Mouse (Mus musculus): ENCODE measurements around the gene Nup188. TPM values are rescaled to one million over a fixed set of nuclear protein-coding genes. Genes with fewer than 3 reads are reported as not detected.

Gene Nup188
- polyA plus RNA-seq, 1 experiment from 2014 or later, result 43.1 TPM

DNA sequence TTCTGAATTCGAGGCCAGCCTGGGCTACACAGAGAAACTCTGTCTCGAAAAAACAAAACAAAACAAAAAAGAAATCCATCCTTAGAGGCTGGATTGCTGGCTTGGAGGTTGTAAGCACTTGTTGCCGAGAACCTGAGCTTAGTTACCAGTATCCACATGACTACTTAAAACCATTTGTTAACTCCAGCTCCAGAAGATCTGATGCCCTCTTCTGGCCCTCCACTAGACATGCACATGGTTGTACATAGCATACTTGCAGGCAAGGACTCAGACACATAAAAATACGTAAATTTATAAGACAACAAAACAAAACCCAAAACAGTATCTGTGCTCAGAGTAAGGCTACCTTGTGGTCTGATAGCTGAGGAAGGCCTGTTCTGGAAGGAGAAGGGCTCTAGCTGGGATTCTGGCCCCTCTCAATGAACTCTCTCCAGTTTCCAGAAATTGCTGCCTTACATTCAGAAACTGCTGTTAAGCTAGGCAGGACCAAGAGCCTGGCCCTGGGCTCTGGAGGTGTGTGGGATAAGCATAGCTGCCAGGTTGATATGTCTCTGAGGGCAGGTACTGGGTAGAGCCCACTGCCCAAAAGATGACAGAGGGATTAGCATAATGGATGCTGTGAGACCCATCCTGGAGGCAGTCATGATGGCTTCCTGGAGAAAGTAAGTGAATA, 25.0 kb upstream of the Nup188 start:
- Histone ChIP-seq H3K36me3 (ENCODE audit: control insufficient read depth, insufficient read depth, low read length) (peaks cover 71% of the 10 kb centered on the region), H3K9ac (replicated peaks; ENCODE audit: low read depth, low read length) (no peak overlapping the region), H3K4me3 (ENCODE audit: low read depth, low read length) (no peak overlapping the region), H3K4me1 (ENCODE audit: control insufficient read depth, insufficient read depth, low read length) (peaks cover 21% of the 10 kb centered on the region), H3K27me3 (ENCODE audit: control insufficient read depth, insufficient read depth, low read length) (no peaks in the 10 kb centered on the region), H3K4me2 (replicated peaks; ENCODE audit: low read depth, low read length) (no peak overlapping the region), H3K9me3 (ENCODE audit: control insufficient read depth, low read depth, low read length) (no peaks in the 10 kb centered on the region), H3K27ac (ENCODE audit: low read length) (no peak overlapping the region)
- 87% methylated on average over 4 of the region's 4 CpGs for WGBS
- no peak for ATAC-seq (ENCODE audit: insufficient number of reproducible peaks, insufficient read depth, low FRiP score, low read depth)

DNA sequence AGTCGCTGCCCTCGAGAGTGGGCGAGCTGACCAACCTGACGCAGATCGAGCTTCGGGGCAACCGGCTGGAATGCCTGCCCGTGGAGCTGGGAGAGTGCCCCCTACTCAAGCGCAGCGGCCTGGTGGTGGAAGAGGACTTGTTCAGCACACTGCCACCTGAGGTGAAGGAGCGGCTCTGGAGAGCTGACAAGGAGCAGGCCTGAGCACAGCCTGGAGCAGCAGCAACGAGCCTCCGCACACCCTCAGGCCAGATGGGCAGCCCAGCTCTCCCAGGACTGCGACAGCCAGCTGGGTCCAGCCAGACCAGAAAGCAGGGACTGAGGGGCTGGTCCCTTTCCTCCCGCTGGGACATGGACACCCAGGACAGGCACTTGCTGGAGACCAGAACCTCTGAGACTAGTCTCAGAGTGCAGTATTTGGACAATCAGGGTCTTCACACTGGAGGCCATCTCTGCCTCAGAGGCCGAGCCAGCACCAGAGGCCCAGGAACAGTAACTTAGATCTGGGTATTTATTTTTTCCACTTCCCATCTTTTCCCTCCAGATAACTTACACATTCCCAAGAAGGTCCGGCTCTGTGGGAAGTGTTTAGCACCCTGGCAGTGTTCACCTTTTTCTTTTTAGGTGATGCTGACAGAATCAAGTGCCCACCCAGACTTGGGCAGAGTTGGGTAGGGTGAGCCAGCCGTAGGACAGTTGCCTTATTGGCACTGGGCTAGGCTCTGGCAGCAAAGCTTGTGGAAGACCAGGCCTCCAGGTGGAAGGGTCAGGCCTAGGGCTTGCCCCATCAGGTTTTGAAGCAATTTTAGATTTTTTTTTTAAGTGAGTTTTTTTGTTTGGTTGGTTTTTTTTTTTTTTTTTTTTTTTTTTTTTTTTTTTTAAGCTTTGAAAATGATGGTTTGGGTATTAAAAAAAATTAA, 24.0 kb upstream of the Nup188 start:
- Histone ChIP-seq H3K36me3 (ENCODE audit: control insufficient read depth, insufficient read depth, low read length) (peaks cover 62% of the 10 kb centered on the region), H3K9ac (replicated peaks; ENCODE audit: low read depth, low read length) (no peak overlapping the region), H3K27ac (ENCODE audit: low read length) (no peak overlapping the region), H3K9me3 (ENCODE audit: control insufficient read depth, low read depth, low read length) (no peaks in the 10 kb centered on the region), H3K27me3 (ENCODE audit: control insufficient read depth, insufficient read depth, low read length) (no peaks in the 10 kb centered on the region), H3K4me3 (ENCODE audit: low read depth, low read length) (no peak overlapping the region), H3K4me2 (replicated peaks; ENCODE audit: low read depth, low read length) (no peak overlapping the region), H3K4me1 (ENCODE audit: control insufficient read depth, insufficient read depth, low read length) (peaks cover 30% of the 10 kb centered on the region)
- no peak for ATAC-seq (ENCODE audit: insufficient number of reproducible peaks, insufficient read depth, low FRiP score, low read depth)
- 90% methylated on average over 18 of the region's 18 CpGs for WGBS

DNA sequence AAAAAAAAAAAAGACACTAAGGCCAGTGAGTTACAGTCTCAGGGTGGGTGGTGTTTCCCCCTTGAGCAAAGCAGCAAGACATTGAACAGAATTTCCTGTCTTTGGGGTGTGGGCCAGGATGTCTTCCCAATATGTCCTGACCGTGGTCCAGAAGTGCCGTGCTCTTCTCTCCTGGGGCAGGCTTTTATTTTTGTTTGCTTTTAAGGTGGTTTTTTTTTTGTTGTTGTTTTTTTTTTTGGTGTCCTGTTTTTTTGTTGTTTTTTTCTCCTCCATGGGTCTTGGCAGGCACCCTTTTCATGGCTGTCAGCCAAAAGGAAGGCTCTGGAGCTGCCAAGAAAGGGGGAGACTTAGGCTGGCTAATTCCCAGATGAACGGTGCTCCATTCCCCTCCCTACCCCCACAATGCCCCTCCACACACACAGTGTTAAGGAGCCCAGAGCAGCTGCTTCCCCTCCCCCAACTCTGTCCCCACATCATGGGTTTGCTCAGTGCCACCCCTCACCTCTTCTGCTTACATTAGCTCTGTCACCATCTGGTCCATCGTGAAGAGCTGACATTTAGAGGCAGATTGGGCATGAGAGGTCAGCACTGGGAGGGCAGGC, 23.3 kb upstream of the Nup188 start:
- Histone ChIP-seq H3K9ac (replicated peaks; ENCODE audit: low read depth, low read length) (no peak overlapping the region), H3K4me3 (ENCODE audit: low read depth, low read length) (no peak overlapping the region), H3K27me3 (ENCODE audit: control insufficient read depth, insufficient read depth, low read length) (no peaks in the 10 kb centered on the region), H3K27ac (ENCODE audit: low read length) (no peak overlapping the region), H3K4me2 (replicated peaks; ENCODE audit: low read depth, low read length) (no peak overlapping the region), H3K4me1 (ENCODE audit: control insufficient read depth, insufficient read depth, low read length) (peaks cover 31% of the 10 kb centered on the region), H3K9me3 (ENCODE audit: control insufficient read depth, low read depth, low read length) (no peaks in the 10 kb centered on the region), H3K36me3 (ENCODE audit: control insufficient read depth, insufficient read depth, low read length) (peaks cover 55% of the 10 kb centered on the region)
- ATAC-seq (ENCODE audit: insufficient number of reproducible peaks, insufficient read depth, low FRiP score, low read depth), result no peak
- WGBS, result 62% methylated on average over 4 of the region's 4 CpGs

DNA sequence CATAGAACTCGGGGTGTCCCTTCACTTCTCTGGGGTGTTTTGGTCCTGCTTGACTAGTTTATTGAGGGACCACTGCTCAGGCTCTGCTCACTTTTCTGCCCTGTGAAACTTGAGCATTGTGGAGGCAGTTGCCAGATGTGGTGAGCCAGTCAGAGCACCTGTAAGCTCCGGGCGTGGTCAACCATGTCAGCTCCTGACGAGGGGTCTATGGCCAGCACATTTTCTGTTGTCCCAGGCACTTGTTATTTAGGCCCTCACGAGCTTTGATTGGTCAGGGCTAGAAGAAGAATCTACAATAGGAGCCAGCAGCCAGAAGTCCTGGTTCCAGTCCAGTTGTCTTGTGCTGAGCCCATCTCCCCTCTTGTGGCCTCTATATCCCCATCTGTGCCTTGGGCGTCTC, 22.4 kb upstream of the Nup188 start:
- Histone ChIP-seq H3K4me3 (ENCODE audit: low read depth, low read length) (no peak overlapping the region), H3K4me1 (ENCODE audit: control insufficient read depth, insufficient read depth, low read length) (peaks cover 31% of the 10 kb centered on the region), H3K9me3 (ENCODE audit: control insufficient read depth, low read depth, low read length) (no peaks in the 10 kb centered on the region), H3K27me3 (ENCODE audit: control insufficient read depth, insufficient read depth, low read length) (no peaks in the 10 kb centered on the region), H3K4me2 (replicated peaks; ENCODE audit: low read depth, low read length) (no peak overlapping the region), H3K36me3 (ENCODE audit: control insufficient read depth, insufficient read depth, low read length) (peaks cover 47% of the 10 kb centered on the region), H3K27ac (ENCODE audit: low read length) (no peak overlapping the region), H3K9ac (replicated peaks; ENCODE audit: low read depth, low read length) (no peak overlapping the region)
- no peak for ATAC-seq (ENCODE audit: insufficient number of reproducible peaks, insufficient read depth, low FRiP score, low read depth)
- WGBS, result 86% methylated on average over 6 of the region's 6 CpGs

DNA sequence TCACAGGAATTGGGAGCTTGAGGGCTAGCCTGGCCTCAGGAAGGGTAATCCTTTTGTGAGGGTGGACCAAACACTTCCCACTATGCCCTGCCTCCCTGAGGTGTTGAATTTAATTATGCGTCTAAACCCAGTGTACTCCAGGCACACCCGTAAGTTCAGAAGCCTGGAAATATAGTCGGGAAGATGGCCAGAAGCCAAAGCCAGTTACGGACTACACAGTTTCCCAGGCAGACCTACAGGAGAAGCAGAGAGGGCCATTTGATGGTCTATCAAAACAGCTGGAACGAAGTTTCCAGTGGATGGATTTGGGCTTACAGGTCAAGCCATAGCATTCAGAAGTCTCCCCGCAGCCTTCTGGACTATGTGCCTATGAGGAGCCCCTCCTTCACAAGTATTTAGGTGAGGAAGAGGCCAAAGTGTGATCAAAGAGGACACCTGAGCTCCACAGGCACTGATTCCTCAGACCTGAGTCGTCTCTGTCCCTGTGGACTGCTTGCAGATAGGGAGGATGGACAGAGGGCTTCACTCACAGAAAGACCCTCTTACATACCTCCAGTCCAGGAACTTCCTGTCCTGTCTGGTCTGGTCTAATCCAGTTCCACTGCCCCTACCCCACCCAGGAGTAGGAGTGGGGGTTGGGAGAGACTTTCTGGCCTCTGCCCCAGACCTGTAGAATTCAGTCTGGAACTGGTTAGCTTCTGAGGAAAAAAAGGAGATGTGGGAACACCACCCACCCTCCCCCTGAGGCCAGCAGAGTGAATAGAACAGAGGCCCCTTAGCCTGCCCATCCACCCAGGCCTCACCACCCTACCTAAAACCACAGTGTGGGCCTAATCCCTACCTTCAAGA, 21.3 kb upstream of the Nup188 start:
- Histone ChIP-seq H3K4me1 (ENCODE audit: control insufficient read depth, insufficient read depth, low read length) (peaks cover 34% of the 10 kb centered on the region), H3K27me3 (ENCODE audit: control insufficient read depth, insufficient read depth, low read length) (no peaks in the 10 kb centered on the region), H3K9me3 (ENCODE audit: control insufficient read depth, low read depth, low read length) (no peaks in the 10 kb centered on the region), H3K27ac (ENCODE audit: low read length) (peak overlapping the region; percentile 94), H3K9ac (replicated peaks; ENCODE audit: low read depth, low read length) (no peak overlapping the region), H3K36me3 (ENCODE audit: control insufficient read depth, insufficient read depth, low read length) (peaks cover 36% of the 10 kb centered on the region), H3K4me3 (ENCODE audit: low read depth, low read length) (no peak overlapping the region), H3K4me2 (replicated peaks; ENCODE audit: low read depth, low read length) (no peak overlapping the region)
- ATAC-seq (ENCODE audit: insufficient number of reproducible peaks, insufficient read depth, low FRiP score, low read depth), result 0 out of 2 replicates have a peak, but pooled peaks have one; percentile 8
- WGBS, result 59% methylated on average over 7 of the region's 7 CpGs

DNA sequence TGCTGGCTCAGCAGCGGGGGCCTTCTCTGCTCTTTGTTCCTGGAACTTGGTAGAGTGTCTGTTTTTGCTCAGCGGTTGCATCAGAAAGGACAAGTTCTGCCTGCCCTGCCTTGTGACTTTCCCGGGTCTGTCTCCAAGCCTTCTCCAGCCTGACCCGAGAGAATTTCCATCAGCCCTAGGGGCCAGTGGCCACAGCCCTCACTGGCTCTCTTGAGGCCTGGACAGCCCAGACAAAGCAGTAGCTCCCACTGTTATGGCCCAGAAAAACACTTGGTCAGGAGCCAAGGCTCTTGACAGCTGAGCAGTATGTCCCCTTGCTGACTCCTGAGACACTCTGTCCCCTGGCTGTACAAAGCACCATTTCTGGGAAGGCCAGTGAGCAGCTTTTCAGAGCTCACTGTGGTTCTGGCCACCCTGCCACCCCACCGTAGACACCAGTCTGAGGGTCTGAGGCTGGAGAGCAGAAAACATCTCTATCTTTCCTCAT, 20.4 kb upstream of the Nup188 start, which contains the start of gene Phyhd1:
Gene Phyhd1 (plus strand): TSS at position 437 of the 487 bp plus-strand sequence.
- peaks cover 37% of the 10 kb centered on the region for H3K4me1 ChIP-seq (ENCODE audit: control insufficient read depth, insufficient read depth, low read length)
- no peak within 1 kb of the TSS; the same call in 1 of the 2 replicates for H3K9ac ChIP-seq (replicated peaks; ENCODE audit: low read depth, low read length)
- peaks cover 30% of the 10 kb centered on the region for H3K36me3 ChIP-seq (ENCODE audit: control insufficient read depth, insufficient read depth, low read length)
- no peak for ATAC-seq (ENCODE audit: insufficient number of reproducible peaks, insufficient read depth, low FRiP score, low read depth)
- no peaks in the 10 kb centered on the region for H3K27me3 ChIP-seq (ENCODE audit: control insufficient read depth, insufficient read depth, low read length)
- H3K4me2 ChIP-seq (replicated peaks; ENCODE audit: low read depth, low read length), result peak within 1 kb of the TSS; percentile 40
- H3K9me3 ChIP-seq (ENCODE audit: control insufficient read depth, low read depth, low read length), result no peaks in the 10 kb centered on the region
- peak within 1 kb of the TSS; percentile 94 for H3K27ac ChIP-seq (ENCODE audit: low read length)
- H3K4me3 ChIP-seq (ENCODE audit: low read depth, low read length), result peak within 1 kb of the TSS; percentile 6; the same call in 1 of the 2 replicates
- 44% methylated on average over 5 of the region's 5 CpGs for WGBS

DNA sequence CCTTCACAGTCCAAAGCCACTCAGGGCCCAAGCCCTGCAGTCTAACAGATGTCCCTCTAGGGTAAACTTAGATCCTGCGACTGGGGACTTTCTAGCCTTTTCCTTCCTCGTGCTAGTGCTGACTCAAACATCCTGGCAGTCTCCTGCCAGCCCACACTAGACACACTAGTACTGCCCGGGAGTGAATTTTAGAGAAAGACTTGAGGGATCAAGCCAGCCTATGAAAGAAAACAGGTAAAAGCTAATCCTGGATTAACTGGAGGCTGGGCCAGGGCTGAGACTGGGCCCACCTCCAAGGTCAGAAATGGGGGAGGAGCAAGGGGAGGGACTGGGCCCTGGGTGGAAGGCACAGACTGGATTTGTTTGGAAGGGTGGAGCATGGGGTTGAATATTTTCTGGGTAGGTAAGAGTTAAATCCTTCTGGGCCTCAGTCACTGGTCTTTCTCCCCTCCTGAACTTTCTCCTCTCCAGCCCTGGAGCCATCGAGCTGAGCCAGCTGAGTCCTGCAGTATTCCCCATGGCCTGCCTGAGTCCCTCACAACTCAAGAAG, 19.7 kb upstream of the Nup188 start:
- peak; percentile 76 for ATAC-seq (ENCODE audit: insufficient number of reproducible peaks, insufficient read depth, low FRiP score, low read depth)
- 6% methylated on average over 4 of the region's 4 CpGs for WGBS
- Histone ChIP-seq H3K27ac (ENCODE audit: low read length) (peak overlapping the region; percentile 94), H3K4me2 (replicated peaks; ENCODE audit: low read depth, low read length) (peak overlapping the region; percentile 40), H3K4me3 (ENCODE audit: low read depth, low read length) (peak overlapping the region; percentile 6; the same call in 1 of the 2 replicates), H3K9me3 (ENCODE audit: control insufficient read depth, low read depth, low read length) (no peaks in the 10 kb centered on the region), H3K9ac (replicated peaks; ENCODE audit: low read depth, low read length) (no peak overlapping the region; the same call in 1 of the 2 replicates), H3K36me3 (ENCODE audit: control insufficient read depth, insufficient read depth, low read length) (peaks cover 23% of the 10 kb centered on the region), H3K27me3 (ENCODE audit: control insufficient read depth, insufficient read depth, low read length) (no peaks in the 10 kb centered on the region), H3K4me1 (ENCODE audit: control insufficient read depth, insufficient read depth, low read length) (peaks cover 37% of the 10 kb centered on the region)
